Mouse (Mus musculus): ENCODE results near the gene Ccdc146.
"Not testable (repeated sequence)": the region's sequence is repeated elsewhere in the genome, so short reads cannot be mapped to it uniquely, and the experiment has no call there.

The Ccdc146 gene

GRCm38 (mm10) chr5:21386432-21386831 is 38.0 kb downstream of the Ccdc146 start:
- DNase-seq, result peak; percentile 45

DNA sequence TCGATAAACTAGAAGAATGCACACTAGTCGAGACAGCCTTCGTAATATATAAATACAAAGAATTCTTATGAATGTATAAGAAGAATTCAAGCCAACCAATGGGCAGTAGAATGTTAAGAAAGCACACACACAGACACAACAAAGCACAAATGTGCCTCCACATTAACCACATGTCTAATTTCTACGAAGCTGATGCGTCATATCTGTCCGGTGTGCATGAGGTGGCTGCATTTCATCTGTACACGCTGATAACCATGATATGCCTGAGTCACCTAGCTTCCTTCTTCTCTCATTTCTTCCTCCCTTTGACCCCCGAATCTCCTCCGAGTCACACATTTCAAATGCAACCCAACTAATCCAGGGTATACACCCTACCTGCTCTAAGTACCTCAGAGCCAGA is 39.5 kb downstream of the Ccdc146 start:
- peak in 1 of 2 experiments; percentile 40 for DNase-seq

- no peak for DNase-seq
These were observed 40.1 kb downstream of the Ccdc146 start for GRCm38 (mm10) chr5:21384252-21384960.

DNA sequence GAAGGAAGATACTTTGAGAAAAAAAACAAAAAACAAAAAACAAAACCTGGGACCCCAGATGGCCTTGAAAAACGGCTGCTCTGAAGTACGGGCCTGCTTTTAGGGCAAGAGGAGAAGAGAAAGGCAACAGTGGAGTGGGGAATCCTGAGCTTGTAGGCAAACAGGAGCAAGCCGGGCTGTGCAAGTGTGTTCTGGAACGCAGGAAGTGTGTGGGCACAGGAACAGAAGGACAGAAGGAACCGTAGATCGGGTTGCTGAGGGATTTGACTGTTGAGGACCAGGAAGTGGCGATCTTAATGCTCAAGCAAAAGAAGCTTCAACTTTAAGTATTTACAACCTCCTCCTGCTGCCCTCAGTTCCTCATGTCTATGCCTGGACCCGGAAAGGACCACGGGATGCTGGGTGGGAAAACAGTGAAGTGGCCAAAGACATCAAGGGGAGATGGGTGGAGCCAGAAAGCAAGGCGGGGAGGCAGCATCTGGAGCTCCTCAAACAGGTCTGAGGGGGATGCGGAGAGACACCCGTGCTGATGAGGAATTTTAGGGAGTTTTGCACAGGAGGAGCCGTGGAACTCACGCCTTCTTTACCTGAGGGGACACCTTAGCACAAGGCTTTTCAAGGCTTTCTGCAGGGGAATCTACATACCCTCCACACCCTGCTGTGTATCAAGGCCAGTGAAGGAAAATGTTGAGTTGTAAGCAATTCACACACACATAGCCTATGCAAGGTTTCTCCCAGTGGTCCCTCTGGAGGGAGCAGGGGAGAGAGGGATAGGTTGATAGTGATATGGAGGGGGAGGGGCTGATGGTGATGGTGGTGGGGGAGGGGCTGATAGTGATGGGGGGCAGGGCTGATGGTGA is 40.9 kb downstream of the Ccdc146 start:
- no peak for DNase-seq

GRCm38 (mm10) chr5:21382678-21383077 is 41.8 kb downstream of the Ccdc146 start:
- DNase-seq, result no peak

DNA sequence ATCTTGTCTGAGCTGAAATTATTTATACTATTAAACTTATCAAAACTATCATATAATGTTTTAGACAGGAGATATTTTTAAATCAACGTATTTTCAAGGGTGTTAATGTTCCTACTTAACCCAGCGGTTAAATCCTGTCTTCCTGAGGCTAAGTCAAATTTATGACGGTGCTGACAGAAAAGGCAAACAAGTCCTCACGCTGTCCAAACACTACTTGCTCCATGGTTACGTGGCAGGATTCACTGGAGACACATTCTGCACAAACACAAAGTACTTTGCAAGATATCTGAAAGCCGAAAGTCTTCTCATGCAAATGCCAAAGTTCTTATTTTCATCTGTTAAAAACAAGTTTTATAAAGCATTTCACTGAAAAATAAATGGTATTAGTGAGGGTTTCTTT is 42.5 kb downstream of the Ccdc146 start:
- no peak for DNase-seq

GRCm38 (mm10) chr5:21378397-21378796 is 46.1 kb downstream of the Ccdc146 start:
- no peak for DNase-seq

DNA sequence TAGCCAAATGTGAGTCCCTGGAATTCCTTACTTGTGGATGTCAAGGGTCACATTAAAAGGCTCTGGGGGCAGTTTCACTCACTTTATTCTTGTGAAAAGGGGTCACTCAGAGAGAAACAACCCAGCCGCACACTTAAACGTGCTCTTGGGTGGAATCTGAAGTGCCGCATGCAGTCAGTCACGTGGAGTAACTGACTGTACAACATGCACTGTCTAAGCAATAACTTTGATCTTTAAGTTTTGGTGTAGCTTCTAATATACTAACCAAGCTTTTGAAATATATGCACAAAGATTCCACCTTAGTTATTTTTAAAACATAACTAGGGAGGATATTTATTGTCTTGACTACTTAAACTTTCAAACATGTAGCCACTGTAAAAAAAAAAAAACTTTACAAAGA is 47.5 kb downstream of the Ccdc146 start:
- no peak for DNase-seq

- no peak for DNase-seq
These were observed 51.3 kb downstream of the Ccdc146 start for GRCm38 (mm10) chr5:21373180-21373518.

DNA sequence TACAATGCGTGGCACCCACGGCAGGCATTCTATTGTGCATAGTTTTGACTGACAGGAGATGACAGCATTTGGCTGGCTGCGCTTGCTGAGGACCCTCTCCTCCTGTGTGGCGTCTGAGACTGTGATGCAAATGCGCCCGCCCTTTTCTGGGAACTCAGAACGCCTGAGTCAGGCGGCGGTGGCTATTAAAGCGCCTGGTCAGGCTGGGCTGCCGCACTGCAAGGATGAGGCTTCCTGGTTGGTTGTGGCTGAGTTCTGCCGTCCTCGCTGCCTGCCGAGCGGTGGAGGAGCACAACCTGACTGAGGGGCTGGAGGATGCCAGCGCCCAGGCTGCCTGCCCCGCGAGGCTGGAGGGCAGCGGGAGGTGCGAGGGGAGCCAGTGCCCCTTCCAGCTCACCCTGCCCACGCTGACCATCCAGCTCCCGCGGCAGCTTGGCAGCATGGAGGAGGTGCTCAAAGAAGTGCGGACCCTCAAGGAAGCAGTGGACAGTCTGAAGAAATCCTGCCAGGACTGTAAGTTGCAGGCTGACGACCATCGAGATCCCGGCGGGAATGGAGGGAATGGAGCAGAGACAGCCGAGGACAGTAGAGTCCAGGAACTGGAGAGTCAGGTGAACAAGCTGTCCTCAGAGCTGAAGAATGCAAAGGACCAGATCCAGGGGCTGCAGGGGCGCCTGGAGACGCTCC is 51.8 kb downstream of the Ccdc146 start, which contains the start of gene Fgl2:
TSS of gene Fgl2 (plus strand) at position 150 of the 687 bp plus-strand sequence.
- DNase-seq, result peak; percentile 51 to 55

GRCm38 (mm10) chr5:21371920-21372319 is 52.6 kb downstream of the Ccdc146 start:
- DNase-seq, result no peak

GRCm38 (mm10) chr5:21370218-21370947 is 54.1 kb downstream of the Ccdc146 start:
- DNase-seq, result no peak

DNA sequence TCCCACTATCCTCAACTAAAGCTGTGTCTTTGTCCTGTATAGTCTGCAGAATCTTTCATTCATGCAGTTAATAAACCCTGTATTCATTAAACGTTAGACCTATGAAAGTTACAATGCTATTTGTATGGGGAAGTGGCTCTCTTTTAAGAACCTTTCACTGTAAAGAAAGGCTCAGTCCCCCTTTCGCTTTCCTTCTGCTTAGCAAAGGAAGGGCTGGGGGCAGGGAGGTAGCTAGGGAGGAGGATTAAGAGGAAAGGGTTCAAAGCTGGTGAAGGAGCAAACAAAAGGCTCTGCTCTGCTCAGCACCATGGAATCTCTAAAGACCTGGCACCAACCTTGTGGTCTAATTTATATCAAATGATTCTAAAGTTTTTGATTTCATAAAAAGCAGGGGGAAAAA is 57.0 kb downstream of the Ccdc146 start:
- no peak for DNase-seq

GRCm38 (mm10) chr5:21366338-21367053 is 58.0 kb downstream of the Ccdc146 start:
- DNase-seq, result no peak

DNA sequence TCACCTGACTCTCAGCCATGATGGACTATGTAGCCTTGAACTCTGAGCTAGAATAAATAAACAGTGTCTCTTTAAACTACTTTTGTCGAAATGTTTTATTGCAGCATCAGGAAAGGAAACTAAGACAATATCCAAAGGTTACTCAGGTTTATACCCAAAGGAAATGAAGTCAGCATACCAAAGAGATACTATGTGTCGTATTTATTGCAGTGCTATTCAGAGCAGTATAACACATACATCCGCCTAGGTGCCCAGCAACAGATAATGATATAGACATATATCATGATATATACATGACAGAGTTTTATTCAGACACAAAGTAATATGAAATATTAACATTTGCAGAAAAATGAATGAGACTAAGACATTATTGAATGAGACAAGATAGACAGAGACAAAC is 61.1 kb downstream of the Ccdc146 start:
- no peak for DNase-seq

DNA sequence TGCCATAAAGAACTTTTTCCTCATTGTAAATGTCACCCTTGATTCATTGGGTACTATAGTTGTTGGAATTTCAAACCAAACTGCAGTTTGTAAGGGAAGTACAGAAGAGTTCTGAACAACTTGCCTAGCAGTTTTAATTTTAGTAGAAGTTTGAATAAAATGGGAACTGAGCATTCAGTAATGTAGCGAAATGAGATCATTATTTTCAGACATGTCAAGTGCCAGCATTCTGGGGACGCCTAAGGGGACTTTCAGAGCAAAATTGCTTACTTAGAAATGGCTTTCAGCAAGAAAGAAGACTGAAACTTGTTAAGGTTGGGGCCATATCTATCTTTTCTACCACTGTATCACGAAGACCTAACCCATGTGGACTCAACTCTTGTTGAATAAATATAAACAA is 65.8 kb downstream of the Ccdc146 start:
- DNase-seq, result no peak

GRCm38 (mm10) chr5:21351678-21352077 is 72.8 kb downstream of the Ccdc146 start:
- DNase-seq, result no peak

DNA sequence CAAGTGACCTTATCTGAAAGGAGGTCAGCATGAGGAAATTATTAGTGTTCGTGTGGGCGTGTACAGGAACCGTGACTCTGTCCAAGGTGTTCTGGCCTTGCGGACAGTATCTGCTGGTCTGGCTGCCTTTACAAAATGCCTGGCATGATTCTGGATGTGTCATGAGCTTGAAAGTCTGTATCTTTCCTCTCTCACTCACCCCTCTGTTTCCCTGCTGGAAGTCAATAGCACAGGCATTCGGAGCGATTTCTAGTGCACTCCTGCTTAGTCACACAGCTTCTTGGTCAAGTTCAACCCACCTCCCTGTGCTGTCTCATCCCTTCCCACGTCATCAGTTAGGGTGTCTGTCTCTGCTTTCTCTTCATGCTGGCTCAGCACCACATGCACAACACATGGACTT is 76.1 kb downstream of the Ccdc146 start:
- DNase-seq, result no peak

GRCm38 (mm10) chr5:21342265-21342664 is 82.2 kb downstream of the Ccdc146 start:
- not testable (repeated sequence) for DNase-seq

GRCm38 (mm10) chr5:21332119-21332518 is 92.4 kb downstream of the Ccdc146 start:
- no peak for DNase-seq

DNA sequence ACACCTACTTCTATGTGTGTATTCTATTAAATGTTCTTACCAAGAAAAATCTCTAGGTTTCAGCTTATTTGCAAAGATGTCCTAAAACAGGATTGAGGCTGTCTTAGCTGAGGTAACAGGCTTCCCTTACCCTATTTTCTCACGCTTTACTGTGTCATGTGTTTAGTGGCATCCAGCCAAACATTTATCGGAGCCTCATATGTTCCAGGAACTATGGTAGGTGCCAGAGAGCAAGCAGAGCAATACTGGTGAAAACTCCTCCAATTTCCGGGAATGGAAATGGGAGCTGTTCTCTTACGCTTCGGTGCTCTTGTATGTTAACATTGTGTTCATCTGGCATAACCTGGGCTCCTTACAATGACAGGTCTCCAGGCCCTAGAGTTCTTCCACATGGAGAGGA is 92.8 kb downstream of the Ccdc146 start:
- DNase-seq, result no peak
